Mouse (Mus musculus) thymus, adult 2 months (tissue): ENCODE measurements around the gene Gan.

Experiments used
- CTCF ChIP-seq: fragments of 200-500 bp; IDR thresholded peaks from 2 replicates; pipeline ENCODE4 v1.5.1; 2012; ENCODE audit warnings: mild to moderate bottlenecking, control low read depth, low read length, moderate library complexity, borderline replicate concordance; ENCODE audit not compliant: control insufficient read depth, poor library complexity, insufficient read depth; ENCODE audit errors: extremely low read depth
- POLR2A ChIP-seq: fragments of 200-500 bp; IDR thresholded peaks from 2 replicates; pipeline ENCODE4 v1.6.1; 2012; ENCODE audit warnings: mild to moderate bottlenecking, low read length, control low read depth, moderate library complexity; ENCODE audit not compliant: control insufficient read depth, poor library complexity, insufficient read depth; ENCODE audit errors: extremely low read depth

DNA sequence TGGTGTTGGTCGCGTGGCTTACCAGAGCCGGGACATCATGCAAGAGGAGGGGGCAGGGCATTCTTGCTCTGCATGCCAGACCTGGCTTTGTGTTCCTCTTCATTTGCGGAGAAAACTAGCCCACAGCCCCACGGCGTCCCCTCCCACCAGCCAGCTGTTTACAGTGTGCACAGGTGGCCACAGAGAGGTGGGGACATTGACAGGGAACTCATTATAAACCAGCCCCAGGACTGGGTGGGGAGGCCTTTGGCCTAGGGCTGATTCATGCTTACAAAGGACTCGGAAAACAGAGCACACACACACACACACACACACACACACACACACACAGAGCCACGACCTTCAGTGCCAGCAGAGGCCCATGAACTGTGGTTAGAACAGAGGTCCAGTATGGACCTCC, 45.7 kb upstream of the Gan start:
- TF ChIP-seq POLR2A: no peak
- no peak for TF ChIP-seq CTCF
